Mouse (Mus musculus) thymus, adult 2 months (tissue): ENCODE data around the gene Oxtr. TPM values are rescaled to one million over a fixed set of nuclear protein-coding genes. Genes with fewer than 3 reads are reported as not detected.

Experiments used
- DNase-seq: peaks from one replicate; pipeline ENCODE4 v3.0.0; 2021
- H3K27ac ChIP-seq: fragments of 200-500 bp; 2 replicates; pipeline ENCODE4 v1.5.1; 2012; ENCODE audit warnings: low read length, control low read depth; ENCODE audit not compliant: control insufficient read depth, insufficient read depth
- H3K27me3 ChIP-seq: fragments of 200-500 bp; 2 replicates; pipeline ENCODE4 v1.6.1; 2012; ENCODE audit warnings: mild to moderate bottlenecking, low read length, moderate library complexity, mixed read lengths; ENCODE audit not compliant: control insufficient read depth, insufficient read depth
- H3K36me3 ChIP-seq: fragments of 200-500 bp; 2 replicates; pipeline ENCODE4 v1.6.1; 2012; ENCODE audit warnings: mild to moderate bottlenecking, low read length, moderate library complexity; ENCODE audit not compliant: control insufficient read depth, insufficient read depth
- H3K4me1 ChIP-seq: fragments of 200-500 bp; replicated peaks from 2 replicates; pipeline ENCODE4 v1.6.1; 2012; ENCODE audit warnings: low read length; ENCODE audit not compliant: control insufficient read depth, insufficient read depth
- H3K4me3 ChIP-seq: fragments of 200-500 bp; 2 replicates; pipeline ENCODE4 v1.5.1; 2012; ENCODE audit warnings: mild to moderate bottlenecking, low read length, control low read depth, moderate library complexity; ENCODE audit not compliant: control insufficient read depth, insufficient read depth
- CTCF ChIP-seq: fragments of 200-500 bp; IDR thresholded peaks from 2 replicates; pipeline ENCODE4 v1.5.1; 2012; ENCODE audit warnings: mild to moderate bottlenecking, control low read depth, low read length, moderate library complexity, borderline replicate concordance; ENCODE audit not compliant: control insufficient read depth, poor library complexity, insufficient read depth; ENCODE audit errors: extremely low read depth
- POLR2A ChIP-seq: fragments of 200-500 bp; IDR thresholded peaks from 2 replicates; pipeline ENCODE4 v1.6.1; 2012; ENCODE audit warnings: mild to moderate bottlenecking, low read length, control low read depth, moderate library complexity; ENCODE audit not compliant: control insufficient read depth, poor library complexity, insufficient read depth; ENCODE audit errors: extremely low read depth
- WGBS: fragments of 180-500 bp; shearing (Covaris S2); methylation state at CpG from one replicate; pipeline ENCODE4 v1.1.7; 2018; 5-methylcytosine and 5-hydroxymethylcytosine counted together
- polyA plus RNA-seq: library from polyadenylated mRNA; depleted of rRNA; stranded (reverse); fragments of >200 nt; gene quantifications from 2 replicates; pipeline ENCODE4 v1.2.3, GENCODE M21; 2012; rRNA removed

Oxtr gene
- 0.50 and 0.56 TPM in 2 replicates for polyA plus RNA-seq

DNA sequence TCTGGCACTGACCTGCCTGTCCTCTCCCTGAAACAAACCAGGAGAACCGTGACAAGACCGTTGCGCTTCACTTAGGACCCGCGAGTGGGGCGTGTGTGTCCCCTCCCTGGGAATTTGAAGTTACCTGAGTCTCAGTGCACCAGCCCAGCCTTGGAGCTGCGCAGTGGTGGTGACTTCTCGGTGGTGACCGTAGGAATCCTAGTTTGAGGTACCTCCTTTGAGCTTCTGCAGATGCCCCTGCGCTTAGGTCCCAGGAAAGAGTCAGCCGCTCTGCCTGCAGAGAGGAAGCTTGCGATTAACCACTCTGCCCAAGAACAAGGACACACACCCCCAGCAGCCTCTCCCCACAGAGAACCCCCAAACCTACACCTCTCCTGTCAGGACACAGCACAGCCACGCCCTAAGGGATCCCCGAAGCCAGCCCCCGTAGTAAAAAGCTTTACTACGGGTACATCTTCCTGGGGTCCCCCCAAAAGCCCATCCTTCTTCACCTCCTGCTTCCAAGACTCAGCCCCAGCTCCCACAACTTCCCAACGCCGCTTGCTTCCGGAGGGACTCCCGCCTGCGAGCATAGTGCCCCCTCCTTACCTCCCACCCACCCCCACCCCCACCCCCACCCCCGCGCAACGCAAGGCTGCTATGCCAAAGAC, at the start of gene Oxtr:
TSS of gene Oxtr (minus strand) at position 34 of the 650 bp plus-strand sequence.
- Histone ChIP-seq H3K4me1 (no peaks in the 10 kb centered on the region), H3K27me3 (peaks cover 12% of the 10 kb centered on the region; the same call in 1 of the 2 replicates), H3K27ac (no peak within 1 kb of the TSS), H3K36me3 (no peaks in the 10 kb centered on the region), H3K4me3 (no peak within 1 kb of the TSS)
- TF ChIP-seq CTCF (no peak), POLR2A (no peak)
- no peak for DNase-seq
- 9% methylated on average over 24 of the region's 24 CpGs for WGBS

GRCm38 (mm10) chr6:112525434-112525833, 35.7 kb upstream of the Oxtr start:
- no peak for DNase-seq
- TF ChIP-seq CTCF (no peak), POLR2A (no peak)
- no peak overlapping the region for H3K27ac ChIP-seq
- WGBS = 92% methylated on average over 5 of the region's 5 CpGs
- no peaks in the 10 kb centered on the region for H3K27me3 ChIP-seq
- H3K4me1 ChIP-seq = no peaks in the 10 kb centered on the region
- no peaks in the 10 kb centered on the region for H3K36me3 ChIP-seq
- no peak overlapping the region for H3K4me3 ChIP-seq

DNA sequence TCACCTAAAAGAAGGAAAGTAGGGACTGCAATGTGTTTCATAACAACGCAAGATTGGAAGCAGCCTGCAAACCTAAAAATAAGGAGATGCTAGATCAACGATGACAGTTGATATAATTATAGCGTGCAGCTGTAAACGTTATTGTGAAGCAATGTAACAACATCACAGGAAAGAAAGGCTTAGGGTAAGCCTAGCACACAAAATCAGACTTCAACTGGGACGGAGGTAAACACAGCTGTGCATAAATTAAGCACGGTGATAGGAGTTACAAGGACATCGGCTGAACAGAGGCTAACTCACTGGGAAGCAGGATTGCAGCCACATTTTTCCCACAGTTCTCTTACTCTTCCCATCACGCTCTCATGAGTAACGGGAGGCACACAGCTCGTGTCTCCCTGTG, 34.7 kb upstream of the Oxtr start:
- Histone ChIP-seq H3K27me3 (no peaks in the 10 kb centered on the region), H3K36me3 (no peaks in the 10 kb centered on the region), H3K4me3 (no peak overlapping the region), H3K4me1 (no peaks in the 10 kb centered on the region), H3K27ac (no peak overlapping the region)
- no peak for DNase-seq
- TF ChIP-seq CTCF = no peak
- no peak for TF ChIP-seq POLR2A
- WGBS = 87% methylated on average over 10 of the region's 10 CpGs

DNA sequence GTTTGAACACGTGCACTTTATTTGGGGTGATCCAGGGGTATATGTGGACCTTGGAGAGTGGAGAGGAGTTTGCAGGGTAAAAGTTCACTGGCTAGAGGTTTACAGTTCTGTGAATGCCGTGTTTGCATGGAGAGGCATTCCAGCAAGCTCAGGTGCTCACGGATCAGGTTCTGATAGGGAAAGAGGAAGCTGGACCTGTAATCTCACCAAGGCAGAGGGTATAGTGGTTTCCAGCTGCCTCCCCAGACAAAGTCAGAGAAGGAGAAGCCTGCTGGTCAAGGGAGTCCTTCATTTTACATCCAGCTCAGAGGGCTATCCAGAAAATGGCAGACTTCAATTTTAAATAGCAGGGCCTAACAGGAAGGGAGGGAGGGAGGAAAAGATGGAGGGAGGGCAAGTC, 28.2 kb upstream of the Oxtr start:
- TF ChIP-seq POLR2A (no peak), CTCF (no peak)
- Histone ChIP-seq H3K4me3 (no peak overlapping the region), H3K27ac (no peak overlapping the region), H3K36me3 (no peaks in the 10 kb centered on the region), H3K4me1 (no peaks in the 10 kb centered on the region), H3K27me3 (no peaks in the 10 kb centered on the region)
- DNase-seq = no peak
- WGBS = 49% methylated on average over 3 of the region's 3 CpGs

GRCm38 (mm10) chr6:112517572-112517971, 27.8 kb upstream of the Oxtr start:
- DNase-seq = no peak
- Histone ChIP-seq H3K4me3 (no peak overlapping the region), H3K27ac (no peak overlapping the region), H3K36me3 (no peaks in the 10 kb centered on the region), H3K4me1 (no peaks in the 10 kb centered on the region), H3K27me3 (no peaks in the 10 kb centered on the region)
- WGBS = 88% methylated on average over 3 of the region's 3 CpGs
- TF ChIP-seq POLR2A = no peak
- no peak for TF ChIP-seq CTCF

DNA sequence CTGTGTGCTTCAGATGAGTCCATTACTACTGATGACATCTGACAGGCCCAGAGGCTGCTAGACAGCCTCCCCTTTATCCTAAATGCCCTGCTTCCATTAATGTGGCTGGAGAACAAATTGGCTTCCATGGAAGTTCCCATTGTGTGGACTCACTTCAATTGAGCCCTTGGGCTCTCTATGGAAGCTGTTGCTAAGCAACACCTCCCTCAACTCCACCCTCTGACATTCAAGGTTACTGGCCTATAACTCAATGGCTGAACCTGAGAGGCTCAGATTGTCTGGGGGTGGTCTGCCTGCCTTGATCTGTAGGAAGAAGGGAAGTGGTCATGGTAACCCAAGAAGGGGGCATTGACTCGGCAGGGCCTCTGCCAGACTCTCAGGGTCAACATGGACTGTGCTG, 26.8 kb upstream of the Oxtr start:
- Histone ChIP-seq H3K27me3 (no peaks in the 10 kb centered on the region), H3K4me1 (no peaks in the 10 kb centered on the region), H3K4me3 (no peak overlapping the region), H3K27ac (no peak overlapping the region), H3K36me3 (no peaks in the 10 kb centered on the region)
- whole genome bisulfite sequencing = 74% methylated on average over 1 of the region's 1 CpGs
- no peak for DNase-seq
- TF ChIP-seq CTCF = no peak
- no peak for TF ChIP-seq POLR2A

- no peaks in the 10 kb centered on the region for H3K36me3 ChIP-seq
- H3K4me1 ChIP-seq = no peaks in the 10 kb centered on the region
- no peaks in the 10 kb centered on the region for H3K27me3 ChIP-seq
- WGBS = 98% methylated on average over 6 of the region's 6 CpGs
- no peak for DNase-seq
- H3K27ac ChIP-seq = no peak overlapping the region
- TF ChIP-seq CTCF (no peak), POLR2A (no peak)
- H3K4me3 ChIP-seq = no peak overlapping the region
These were observed 24.8 kb upstream of the Oxtr start for GRCm38 (mm10) chr6:112514591-112514990.
